Comparison of ENCODE assay signal across 27 mouse cellular contexts in genomic region chr12:13168073-13168472, GRCm38 (mm10).
"Had no signal": no experiment of that assay in that cellular context is flagged by ENCODE, and none has a peak within 500 bp of the region (broad histone marks: within the 10 kb centered on the region; RNA-seq: fewer than 3 reads in every experiment).

No protein-coding gene starts in this region.

- H3K4me3 ChIP-seq: embryonic facial prominence, embryonic 10.5 days; embryonic facial prominence, embryonic 12.5 days; embryonic facial prominence, embryonic 13.5 days; embryonic facial prominence, embryonic 15.5 days; erythroblast, embryonic 14.5 days; forebrain, embryonic 10.5 days; forebrain, embryonic 12.5 days; forebrain, embryonic 13.5 days; forebrain, embryonic 15.5 days; gastrocnemius, adult 2 months; heart, adult 2 months had no signal

- H3K9me3 ChIP-seq: embryonic facial prominence, embryonic 10.5 days; embryonic facial prominence, embryonic 12.5 days; embryonic facial prominence, embryonic 13.5 days; embryonic facial prominence, embryonic 15.5 days; forebrain, embryonic 10.5 days; forebrain, embryonic 12.5 days; forebrain, embryonic 15.5 days had no signal

- H3K36me3 ChIP-seq: embryonic facial prominence, embryonic 10.5 days; embryonic facial prominence, embryonic 12.5 days; embryonic facial prominence, embryonic 13.5 days; embryonic facial prominence, embryonic 15.5 days; forebrain, embryonic 10.5 days; forebrain, embryonic 12.5 days; forebrain, embryonic 15.5 days had no signal

- H3K27me3 ChIP-seq: embryonic facial prominence, embryonic 12.5 days; embryonic facial prominence, embryonic 13.5 days; embryonic facial prominence, embryonic 15.5 days; forebrain, embryonic 13.5 days; forebrain, embryonic 15.5 days had no signal

- H3K4me1 ChIP-seq: embryonic facial prominence, embryonic 10.5 days; embryonic facial prominence, embryonic 12.5 days; embryonic facial prominence, embryonic 13.5 days; embryonic facial prominence, embryonic 15.5 days; forebrain, embryonic 10.5 days; forebrain, embryonic 12.5 days; forebrain, embryonic 13.5 days; forebrain, embryonic 15.5 days had no signal

- H3K27ac ChIP-seq: embryonic facial prominence, embryonic 10.5 days; embryonic facial prominence, embryonic 12.5 days; embryonic facial prominence, embryonic 13.5 days; embryonic facial prominence, embryonic 15.5 days; forebrain, embryonic 10.5 days; forebrain, embryonic 12.5 days; forebrain, embryonic 13.5 days; forebrain, embryonic 15.5 days; gastrocnemius, adult 2 months; heart, adult 2 months had no signal

- ATAC-seq: forebrain, embryonic 13.5 days; forebrain, embryonic 14.5 days; forebrain, embryonic 15.5 days; forebrain, embryonic 16.5 days had no signal

- H3K4me2 ChIP-seq: embryonic facial prominence, embryonic 12.5 days; embryonic facial prominence, embryonic 13.5 days; embryonic facial prominence, embryonic 15.5 days; forebrain, embryonic 12.5 days; forebrain, embryonic 13.5 days; forebrain, embryonic 15.5 days had no signal

- H3K9ac ChIP-seq: embryonic facial prominence, embryonic 12.5 days; embryonic facial prominence, embryonic 13.5 days; embryonic facial prominence, embryonic 15.5 days; forebrain, embryonic 12.5 days; forebrain, embryonic 13.5 days; forebrain, embryonic 15.5 days; forebrain, postnatal 0 days had no signal

- DNase-seq: cerebellum, adult 8-10 months; cerebellum, adult 9-10 months; cerebellum, adult 9-11 months; cerebellum, postnatal 10 days; cerebellum, postnatal 14 days; cerebellum, postnatal 25 days; cerebellum, postnatal 36 days; embryo, embryonic 11 days; forebrain, postnatal 0 days; gastrocnemius, adult 2 months; gastrocnemius, postnatal 10 days; gastrocnemius, postnatal 14 days; gastrocnemius, postnatal 25 days; gastrocnemius, postnatal 36 days; heart, adult 18-20 months; heart, adult 2 months had no signal
